Mouse (Mus musculus): Measurements from ENCODE around the gene Gm5767. TPM values are rescaled to one million over a fixed set of nuclear protein-coding genes. Genes with fewer than 3 reads are reported as not detected.
A peak's percentile ranks its signal among the peaks of the same experiment; 100 is the strongest.

Gene Gm5767
- polyA plus RNA-seq, 1 experiment: 0.16 TPM

GRCm38 (mm10) chr16:8714851-8715250 lies 34.3 kb downstream of the Gm5767 start:
- Histone ChIP-seq H3K79me2 (ENCODE audit: control insufficient read depth, insufficient read depth) (peaks cover 66% of the 10 kb centered on the region), H3K27me3 (ENCODE audit: control insufficient read depth, insufficient read depth, insufficient read length) (no peaks in the 10 kb centered on the region), H3ac (ENCODE audit: control insufficient read depth, insufficient read length) (no peak overlapping the region), H3K4me3 (no peak overlapping the region), H3K36me3 (ENCODE audit: control insufficient read depth, insufficient read depth) (peaks cover 27% of the 10 kb centered on the region), H3K4me2 (ENCODE audit: low read depth) (no peak overlapping the region)
- no peak for TF ChIP-seq CEBPB (IDR thresholded peaks at IDR 0.05; ENCODE audit: insufficient read depth, poor library complexity, severe bottlenecking)
- no peak for TF ChIP-seq TCF3 (IDR thresholded peaks at IDR 0.05; ENCODE audit: insufficient read length, low read depth)
- TF ChIP-seq POLR2AphosphoS2 (IDR thresholded peaks at IDR 0.05; ENCODE audit: insufficient read length, low read depth): no peak
- TF ChIP-seq MAX (IDR thresholded peaks at IDR 0.05; ENCODE audit: low read depth): no peak
- TF ChIP-seq TCF12 (IDR thresholded peaks at IDR 0.05; ENCODE audit: insufficient read depth, poor library complexity, severe bottlenecking): no peak
- TF ChIP-seq USF1 (IDR thresholded peaks at IDR 0.05; ENCODE audit: low read depth): no peak
- TF ChIP-seq SRF (IDR thresholded peaks at IDR 0.05; ENCODE audit: control insufficient read depth, insufficient read length, low read depth): no peak
- no peak for TF ChIP-seq E2F4 (IDR thresholded peaks at IDR 0.05; ENCODE audit: insufficient read depth)
- no peak for TF ChIP-seq MYOG (IDR thresholded peaks at IDR 0.05; ENCODE audit: control insufficient read depth in 1 of 3, insufficient read depth in 1 of 3, insufficient read length in 2 of 3, low read depth in 2 of 3)
- TF ChIP-seq MYOD1 (IDR thresholded peaks at IDR 0.05; ENCODE audit: control insufficient read depth in 1 of 3, insufficient read length in 2 of 3, low read depth in 2 of 3): no peak
- no peak for TF ChIP-seq REST (IDR thresholded peaks at IDR 0.05; ENCODE audit: insufficient read depth, insufficient read length)
- no peak for TF ChIP-seq POLR2A (IDR thresholded peaks at IDR 0.05; ENCODE audit: insufficient read length, low read depth)

- peaks cover 25% of the 10 kb centered on the region for H3K36me3 ChIP-seq (ENCODE audit: control insufficient read depth, insufficient read depth)
- TF ChIP-seq MYOD1 (IDR thresholded peaks at IDR 0.05; ENCODE audit: control insufficient read depth in 1 of 3, insufficient read length in 2 of 3, low read depth in 2 of 3): peak in 2 of 3 experiments; percentile 11 to 25
- peak in 1 of 3 experiments; percentile 36 for TF ChIP-seq MYOG (IDR thresholded peaks at IDR 0.05; ENCODE audit: control insufficient read depth in 1 of 3, insufficient read depth in 1 of 3, insufficient read length in 2 of 3, low read depth in 2 of 3)
- no peak for TF ChIP-seq POLR2A (IDR thresholded peaks at IDR 0.05; ENCODE audit: insufficient read length, low read depth)
- no peak for TF ChIP-seq POLR2AphosphoS2 (IDR thresholded peaks at IDR 0.05; ENCODE audit: insufficient read length, low read depth)
- TF ChIP-seq E2F4 (IDR thresholded peaks at IDR 0.05; ENCODE audit: insufficient read depth): no peak
- no peak for TF ChIP-seq TCF12 (IDR thresholded peaks at IDR 0.05; ENCODE audit: insufficient read depth, poor library complexity, severe bottlenecking)
- H3K27me3 ChIP-seq (ENCODE audit: control insufficient read depth, insufficient read depth, insufficient read length): no peaks in the 10 kb centered on the region
- no peak overlapping the region for H3K4me3 ChIP-seq
- peaks cover 73% of the 10 kb centered on the region for H3K79me2 ChIP-seq (ENCODE audit: control insufficient read depth, insufficient read depth)
- no peak overlapping the region for H3ac ChIP-seq (ENCODE audit: control insufficient read depth, insufficient read length)
- peak overlapping the region; percentile 13 for H3K4me2 ChIP-seq (ENCODE audit: low read depth)
These were observed 35.0 kb downstream of the Gm5767 start for GRCm38 (mm10) chr16:8715513-8716080.

DNA sequence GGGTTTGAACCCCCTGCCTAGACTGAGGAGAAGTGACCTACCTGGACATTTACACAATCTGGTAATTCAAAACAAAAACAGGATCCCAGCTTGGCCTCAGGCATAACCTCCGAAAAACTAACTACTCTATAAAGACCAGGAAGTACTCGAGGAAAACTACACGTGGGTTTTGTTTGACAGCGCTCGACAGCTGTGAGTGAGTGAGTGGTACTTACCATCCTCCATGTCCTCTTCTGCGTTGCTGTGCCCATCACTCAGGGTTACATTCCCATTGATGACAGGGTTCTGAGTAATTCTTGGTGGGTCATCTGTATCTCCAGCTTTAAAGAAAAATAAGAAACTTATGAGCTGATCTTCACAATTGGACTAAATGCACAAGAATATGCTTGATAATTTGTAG lies 35.7 kb downstream of the Gm5767 start:
- Histone ChIP-seq H3K36me3 (ENCODE audit: control insufficient read depth, insufficient read depth) (peaks cover 18% of the 10 kb centered on the region), H3K4me3 (no peak overlapping the region), H3K79me2 (ENCODE audit: control insufficient read depth, insufficient read depth) (peaks cover 77% of the 10 kb centered on the region), H3K27me3 (ENCODE audit: control insufficient read depth, insufficient read depth, insufficient read length) (no peaks in the 10 kb centered on the region), H3ac (ENCODE audit: control insufficient read depth, insufficient read length) (no peak overlapping the region), H3K4me2 (ENCODE audit: low read depth) (no peak overlapping the region)
- peak; percentile 9 to 85 (median 81) for TF ChIP-seq MYOD1 (IDR thresholded peaks at IDR 0.05; ENCODE audit: control insufficient read depth in 1 of 3, insufficient read length in 2 of 3, low read depth in 2 of 3)
- no peak for TF ChIP-seq TCF3 (IDR thresholded peaks at IDR 0.05; ENCODE audit: insufficient read length, low read depth)

GRCm38 (mm10) chr16:8717744-8718143 lies 37.2 kb downstream of the Gm5767 start:
- Histone ChIP-seq H3K36me3 (ENCODE audit: control insufficient read depth, insufficient read depth) (peaks cover 16% of the 10 kb centered on the region), H3K4me2 (ENCODE audit: low read depth) (no peak overlapping the region), H3K79me2 (ENCODE audit: control insufficient read depth, insufficient read depth) (peaks cover 87% of the 10 kb centered on the region), H3K4me3 (no peak overlapping the region), H3ac (ENCODE audit: control insufficient read depth, insufficient read length) (no peak overlapping the region), H3K27me3 (ENCODE audit: control insufficient read depth, insufficient read depth, insufficient read length) (no peaks in the 10 kb centered on the region)
- peak; percentile 88 for TF ChIP-seq REST (IDR thresholded peaks at IDR 0.05; ENCODE audit: insufficient read depth, insufficient read length)
- TF ChIP-seq TCF3 (IDR thresholded peaks at IDR 0.05; ENCODE audit: insufficient read length, low read depth): no peak

GRCm38 (mm10) chr16:8720447-8720846 lies 39.9 kb downstream of the Gm5767 start:
- Histone ChIP-seq H3K36me3 (ENCODE audit: control insufficient read depth, insufficient read depth) (no peaks in the 10 kb centered on the region), H3K4me2 (ENCODE audit: low read depth) (no peak overlapping the region), H3ac (ENCODE audit: control insufficient read depth, insufficient read length) (no peak overlapping the region), H3K4me3 (no peak overlapping the region), H3K79me2 (ENCODE audit: control insufficient read depth, insufficient read depth) (peaks cover 89% of the 10 kb centered on the region), H3K27me3 (ENCODE audit: control insufficient read depth, insufficient read depth, insufficient read length) (no peaks in the 10 kb centered on the region)
- TF ChIP-seq REST (IDR thresholded peaks at IDR 0.05; ENCODE audit: insufficient read depth, insufficient read length): no peak
- no peak for TF ChIP-seq USF1 (IDR thresholded peaks at IDR 0.05; ENCODE audit: low read depth)
- TF ChIP-seq POLR2AphosphoS2 (IDR thresholded peaks at IDR 0.05; ENCODE audit: insufficient read length, low read depth): no peak
- TF ChIP-seq CEBPB (IDR thresholded peaks at IDR 0.05; ENCODE audit: insufficient read depth, poor library complexity, severe bottlenecking): no peak
- no peak for TF ChIP-seq MYOD1 (IDR thresholded peaks at IDR 0.05; ENCODE audit: control insufficient read depth in 1 of 3, insufficient read length in 2 of 3, low read depth in 2 of 3)
- no peak for TF ChIP-seq TCF12 (IDR thresholded peaks at IDR 0.05; ENCODE audit: insufficient read depth, poor library complexity, severe bottlenecking)
- TF ChIP-seq E2F4 (IDR thresholded peaks at IDR 0.05; ENCODE audit: insufficient read depth): no peak
- TF ChIP-seq SRF (IDR thresholded peaks at IDR 0.05; ENCODE audit: control insufficient read depth, insufficient read length, low read depth): no peak
- no peak for TF ChIP-seq POLR2A (IDR thresholded peaks at IDR 0.05; ENCODE audit: insufficient read length, low read depth)
- TF ChIP-seq TCF3 (IDR thresholded peaks at IDR 0.05; ENCODE audit: insufficient read length, low read depth): no peak
- TF ChIP-seq MYOG (IDR thresholded peaks at IDR 0.05; ENCODE audit: control insufficient read depth in 1 of 3, insufficient read depth in 1 of 3, insufficient read length in 2 of 3, low read depth in 2 of 3): no peak
- no peak for TF ChIP-seq MAX (IDR thresholded peaks at IDR 0.05; ENCODE audit: low read depth)
